Mouse (Mus musculus) kidney, postnatal 4 days (tissue): ENCODE measurements around the gene Ano10.
"Not testable (repeated sequence)": the region's sequence is repeated elsewhere in the genome, so short reads cannot be mapped to it uniquely, and the experiment has no call there.

Source experiments
- DNase-seq, 2 experiments: peaks; one replicate each; pipeline ENCODE4 v3.0.0; 2021; ENCODE audit warnings: mixed read lengths in 2 of 2

The Ano10 gene

DNA sequence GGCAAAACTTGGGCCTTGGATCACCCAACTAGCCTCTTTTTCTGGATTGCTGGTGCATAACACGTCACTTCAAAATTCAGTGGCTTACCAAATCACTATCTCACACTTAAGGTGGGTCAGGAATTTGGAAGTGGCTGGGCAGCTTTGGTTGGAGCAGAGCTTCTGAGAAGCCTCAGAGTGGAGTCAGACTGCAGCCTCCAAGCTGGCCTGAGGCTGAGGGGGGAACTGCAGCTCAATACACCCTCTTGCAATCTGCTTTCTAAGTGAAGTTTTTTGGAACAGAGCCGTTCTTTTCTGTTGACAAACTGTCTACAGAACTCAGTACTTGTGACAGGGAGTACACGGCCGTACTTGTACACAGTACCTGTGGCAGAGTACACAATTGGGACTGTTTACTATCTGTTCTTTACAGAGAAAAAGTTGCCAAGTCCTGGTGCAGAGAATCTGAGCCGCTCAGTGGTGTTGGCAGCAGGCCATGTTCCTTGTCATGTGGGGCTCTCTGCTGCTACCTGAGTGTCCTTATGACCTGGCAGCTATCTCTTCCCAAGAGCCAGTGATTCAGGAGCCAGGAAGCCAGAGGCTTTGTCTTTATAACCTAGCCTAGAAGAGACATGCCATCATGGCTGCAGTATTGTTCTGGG, 99.1 kb downstream of the Ano10 start:
- peak; percentile 34 to 44 for DNase-seq

DNA sequence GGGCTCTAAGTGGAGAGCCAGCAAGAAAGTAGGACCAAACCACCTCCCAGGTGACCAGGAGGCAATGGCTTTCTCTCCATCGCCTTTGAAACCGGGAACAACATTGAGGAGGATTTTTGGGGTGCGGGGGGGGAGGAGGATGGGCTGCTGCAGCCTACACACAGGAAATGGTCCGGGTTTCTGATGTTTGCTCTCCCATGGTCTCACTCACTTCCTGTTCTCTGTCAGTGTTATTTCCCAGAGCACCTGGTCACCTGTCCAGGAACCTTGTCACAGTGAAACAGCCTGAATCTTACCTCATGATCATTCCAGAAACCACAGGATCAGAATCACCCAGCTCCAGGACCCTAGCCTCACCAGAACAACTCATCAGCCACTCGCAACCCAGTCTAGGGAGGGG, 100.4 kb downstream of the Ano10 start:
- no peak for DNase-seq

DNA sequence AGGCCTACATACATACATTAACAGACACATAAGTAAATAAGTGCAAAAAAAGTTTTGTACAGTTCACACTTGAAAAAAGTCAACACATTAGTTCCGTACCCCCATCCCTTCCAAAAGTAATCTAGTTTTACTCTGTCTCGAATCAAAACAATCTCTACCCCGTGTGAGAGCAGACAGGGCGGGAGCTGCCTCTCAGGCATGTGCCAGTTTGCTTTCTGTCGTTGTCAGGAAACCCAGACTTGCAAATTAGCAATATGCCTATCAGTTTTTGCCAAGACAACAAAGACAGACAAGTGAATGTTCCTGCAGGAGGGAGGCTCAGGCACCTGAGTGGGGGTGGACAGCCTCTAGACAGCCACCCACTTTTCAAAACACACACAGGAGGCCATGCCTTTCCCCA, 100.9 kb downstream of the Ano10 start:
- no peak for DNase-seq

DNA sequence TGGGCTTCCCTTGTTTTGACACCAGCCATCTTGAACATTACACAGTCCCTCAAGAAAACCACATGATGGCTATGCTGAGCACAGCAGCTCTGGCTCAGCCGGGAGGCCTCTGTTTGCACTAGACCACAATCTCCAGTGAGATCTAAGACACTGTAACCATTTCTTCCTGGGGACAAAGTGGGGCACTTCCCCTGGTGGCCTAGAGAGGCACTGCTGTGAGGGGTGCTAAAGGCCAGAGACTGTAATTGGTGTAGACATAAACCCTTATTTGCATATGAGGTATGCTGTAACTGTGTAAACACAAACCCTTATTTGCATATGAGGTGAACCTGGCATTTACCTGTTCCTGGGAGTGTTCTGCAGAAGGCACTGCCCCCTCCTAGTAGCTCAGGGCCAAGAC, 105.5 kb downstream of the Ano10 start:
- peak in 1 of 2 experiments; percentile 57 for DNase-seq

DNA sequence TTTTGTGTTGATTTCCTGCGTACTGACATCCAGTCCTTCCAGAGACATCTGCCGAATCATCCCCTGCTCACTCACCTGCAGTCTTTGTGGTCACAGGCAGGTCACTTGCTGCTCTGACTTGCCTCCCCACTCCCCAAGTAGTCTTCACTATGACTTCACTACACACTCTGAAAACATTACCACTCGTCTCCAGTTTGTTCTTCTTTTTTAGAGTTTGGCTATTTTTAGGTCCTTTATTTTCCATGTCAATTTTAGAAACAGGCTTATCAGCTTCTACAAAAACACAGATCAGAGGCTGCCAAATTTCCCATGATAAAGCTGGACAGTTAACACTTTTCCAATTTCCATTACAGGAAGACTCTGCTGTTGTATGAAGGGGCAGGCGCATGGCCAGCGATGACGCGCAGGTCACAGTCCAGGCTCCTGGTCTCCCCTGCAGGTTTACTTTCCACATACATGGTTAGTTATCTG, 106.7 kb downstream of the Ano10 start:
- no peak for DNase-seq

DNA sequence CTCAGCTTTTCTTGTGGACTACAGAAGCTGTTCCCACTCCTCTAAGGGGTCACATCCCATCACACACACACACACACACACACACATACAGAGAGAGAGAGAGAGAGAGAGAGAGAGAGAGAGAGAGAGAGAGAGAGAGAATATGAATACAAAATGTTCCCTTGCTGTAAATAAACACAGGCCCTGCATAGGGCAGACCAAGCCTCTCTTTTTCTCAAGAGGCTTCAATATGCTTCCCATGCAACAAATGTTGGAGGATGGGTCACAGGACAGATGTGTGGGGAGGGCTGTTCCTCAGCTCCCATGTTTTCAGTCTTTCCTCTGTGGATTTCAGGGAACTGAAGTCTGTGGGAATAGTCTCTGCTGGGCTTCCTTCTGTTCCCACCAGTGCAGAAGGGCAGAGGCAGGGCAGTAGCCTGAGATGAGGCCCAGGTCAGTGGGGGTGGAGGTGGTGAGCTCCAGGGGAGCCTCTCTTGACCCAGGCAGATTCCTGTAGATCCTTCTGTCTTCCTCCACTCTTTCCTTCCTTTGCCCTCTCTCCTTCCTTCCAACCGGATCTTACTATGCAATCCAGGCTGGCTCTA, 107.5 kb downstream of the Ano10 start:
- no peak for DNase-seq

DNA sequence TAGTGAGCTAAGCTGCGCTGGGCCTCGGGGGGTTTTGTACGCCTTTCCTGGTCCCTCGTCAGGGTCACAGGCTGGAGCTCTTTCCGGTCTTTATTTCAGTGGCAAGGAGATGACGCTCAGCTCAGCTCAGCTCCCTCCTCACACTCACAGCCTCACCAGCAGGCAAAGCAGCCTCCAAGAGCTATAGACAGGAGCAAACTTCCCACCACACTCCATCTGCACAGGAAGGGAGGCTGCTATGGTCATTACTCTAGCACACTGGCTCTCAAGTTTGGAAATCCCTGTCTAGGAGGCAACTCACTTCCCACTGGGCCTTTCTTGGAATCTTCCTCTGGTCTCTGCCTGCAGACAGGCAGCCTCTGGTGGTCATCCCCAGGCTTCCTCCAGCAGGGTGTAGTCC, 108.3 kb downstream of the Ano10 start:
- no peak for DNase-seq

DNA sequence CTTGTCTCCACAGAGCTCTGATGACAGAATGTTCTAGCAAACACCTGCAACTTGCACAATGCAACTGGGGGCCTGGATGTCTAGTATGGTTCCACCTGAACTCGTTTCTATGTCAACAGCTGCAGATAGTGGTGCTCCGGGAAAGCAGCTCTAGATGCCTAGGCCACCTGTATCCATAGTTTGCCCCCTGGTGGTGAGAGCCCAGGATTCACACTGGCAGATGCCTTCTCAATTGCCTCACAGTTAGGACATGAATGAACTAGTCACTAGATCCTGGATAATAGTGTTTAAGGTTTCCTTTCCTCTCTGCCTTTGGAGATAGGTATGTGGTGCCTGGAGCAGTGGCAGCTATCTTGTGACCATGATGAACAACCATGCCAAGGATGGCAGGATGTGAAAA, 109.2 kb downstream of the Ano10 start:
- peak; percentile 87 to 90 for DNase-seq

DNA sequence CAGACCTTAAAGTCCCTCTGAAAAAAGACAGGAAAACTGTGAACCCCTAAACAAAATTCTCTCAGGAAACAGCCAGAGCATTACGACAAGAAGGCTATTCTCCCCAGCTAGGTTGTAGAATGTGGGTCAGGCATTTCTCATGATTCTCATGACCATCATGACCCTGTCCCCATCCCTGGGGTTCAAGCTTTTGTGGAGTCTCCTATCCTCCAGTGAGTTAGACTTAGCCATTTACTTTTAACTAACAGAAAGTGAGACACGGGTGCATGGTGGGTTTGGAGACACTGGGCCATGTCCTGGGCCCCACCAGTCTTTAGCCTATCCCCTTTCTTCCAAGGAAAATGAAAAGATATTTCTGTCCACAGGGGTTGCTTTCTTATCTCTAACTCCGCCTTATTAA, 109.9 kb downstream of the Ano10 start:
- no peak for DNase-seq

DNA sequence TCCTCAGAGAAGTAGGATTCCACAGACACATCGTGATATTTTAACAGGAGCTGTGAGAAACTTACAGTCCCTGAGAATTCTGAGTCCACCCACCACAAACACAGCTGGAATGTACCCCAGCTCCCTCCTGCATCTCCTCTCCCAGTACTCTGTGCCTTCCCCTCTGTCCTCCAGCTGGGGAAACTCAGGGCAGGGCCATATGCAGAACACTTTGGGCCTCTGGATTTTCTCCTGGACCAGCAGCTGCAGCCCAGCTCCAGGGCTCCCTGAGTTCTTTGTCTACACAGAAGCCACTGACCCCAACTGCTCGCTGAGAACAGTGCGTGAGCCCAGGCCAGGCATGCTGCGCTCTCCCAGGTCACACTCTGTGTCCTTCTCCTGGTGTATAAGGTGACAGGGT, 111.1 kb downstream of the Ano10 start:
- peak in 1 of 2 experiments; percentile 39 for DNase-seq

DNA sequence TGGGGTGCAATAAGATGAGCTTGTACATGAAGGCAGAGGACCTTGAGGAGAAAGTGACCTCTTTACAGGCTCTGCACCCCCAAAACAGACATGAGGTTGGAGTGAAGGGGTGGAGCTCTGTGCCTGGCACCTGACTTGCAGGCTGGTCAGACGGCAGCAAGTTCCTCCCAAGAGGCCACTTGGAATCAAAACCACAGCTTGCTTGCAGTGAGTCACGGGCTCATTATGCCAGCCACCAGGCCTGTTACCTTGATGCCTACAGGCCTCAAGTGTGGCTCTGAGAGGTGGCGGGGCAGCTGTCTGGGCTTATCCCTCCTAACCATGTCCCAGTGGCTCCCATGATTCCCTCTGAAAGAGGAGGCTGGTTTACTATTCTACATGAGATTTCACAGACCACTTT, 114.1 kb downstream of the Ano10 start:
- DNase-seq, result no peak

DNA sequence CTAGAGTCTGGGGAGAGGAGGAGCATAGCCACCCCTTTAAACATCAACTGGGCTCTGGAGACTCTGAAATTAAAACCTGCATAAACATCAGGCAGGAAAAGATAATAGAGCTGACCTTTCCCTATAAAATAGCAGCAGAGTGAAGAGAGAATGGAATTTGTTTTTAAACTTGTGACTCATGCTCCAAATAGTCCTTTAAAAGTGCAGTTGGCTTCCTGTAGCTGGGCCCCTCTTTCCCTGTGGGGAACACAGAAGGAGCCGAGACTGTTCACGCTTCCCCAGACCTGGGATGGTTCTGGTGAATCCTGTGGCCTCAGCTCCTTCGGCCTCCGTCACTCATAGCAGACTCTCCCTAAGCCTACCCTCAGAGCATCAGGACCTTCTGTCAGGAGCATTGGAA, 115.8 kb downstream of the Ano10 start:
- no peak for DNase-seq

DNA sequence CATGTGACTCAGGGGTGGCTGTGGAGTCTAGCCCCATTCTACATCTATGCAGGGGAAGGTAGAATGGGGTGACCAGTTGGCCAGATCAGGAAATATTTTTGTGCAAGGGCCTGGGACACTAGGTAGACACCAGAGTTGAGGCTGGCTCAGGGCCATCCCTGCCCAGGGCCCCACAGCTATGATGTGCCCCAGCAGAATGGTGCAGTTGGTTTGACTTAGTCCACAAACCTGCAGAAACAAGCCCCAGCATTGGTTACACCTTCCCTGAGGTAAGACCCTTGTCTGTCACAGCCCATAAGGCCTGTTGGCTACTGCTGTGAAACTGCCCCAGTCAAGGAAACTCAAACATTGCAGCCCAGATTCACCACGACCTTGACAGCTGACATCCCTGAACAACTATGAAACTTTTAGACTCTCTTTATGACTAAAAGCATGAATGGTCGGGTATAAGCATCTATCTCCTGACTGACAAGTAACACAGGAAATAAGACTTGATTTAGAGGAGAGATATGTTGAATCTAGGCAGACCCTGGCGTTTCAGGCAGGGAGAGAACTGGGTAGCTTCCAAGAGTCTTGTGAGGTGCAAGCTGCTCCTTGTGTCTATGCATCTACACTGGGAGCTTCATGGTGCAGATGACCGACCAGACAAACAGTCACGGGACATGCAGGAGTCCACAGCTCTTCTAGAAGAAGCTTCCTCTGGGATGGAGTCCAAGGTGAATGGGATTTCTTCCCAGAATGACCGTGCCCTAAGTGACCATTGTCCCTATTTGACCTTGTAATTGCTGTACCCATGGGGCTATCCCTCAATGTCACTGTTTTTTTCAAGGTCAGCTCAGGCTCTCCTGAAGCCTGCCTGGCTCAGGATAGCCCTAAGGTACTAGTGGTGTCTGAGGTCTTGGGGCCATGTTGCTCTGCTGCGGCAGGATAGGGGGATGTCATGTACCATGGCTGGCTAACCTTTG, 116.7 kb downstream of the Ano10 start:
- no peak for DNase-seq

DNA sequence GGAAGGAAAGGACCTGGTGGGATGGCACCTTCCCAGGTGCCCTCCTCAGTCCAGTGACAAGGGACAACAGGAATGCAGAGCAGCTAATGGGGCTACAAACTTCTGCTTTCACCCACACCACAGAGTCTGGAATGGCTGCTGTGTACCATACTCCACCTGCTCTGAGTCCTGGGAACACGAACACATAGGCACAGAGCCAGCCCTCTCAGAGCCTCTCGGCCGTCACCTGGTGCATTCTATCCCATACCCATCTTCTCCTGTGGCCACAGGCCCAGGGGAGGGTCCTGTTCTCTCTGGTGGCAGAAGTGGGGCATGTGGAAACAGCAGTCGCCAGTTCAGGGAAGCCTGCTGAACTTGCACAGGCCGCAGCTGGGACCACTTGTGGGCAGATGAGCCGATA, 119.5 kb downstream of the Ano10 start:
- DNase-seq, result no peak

DNA sequence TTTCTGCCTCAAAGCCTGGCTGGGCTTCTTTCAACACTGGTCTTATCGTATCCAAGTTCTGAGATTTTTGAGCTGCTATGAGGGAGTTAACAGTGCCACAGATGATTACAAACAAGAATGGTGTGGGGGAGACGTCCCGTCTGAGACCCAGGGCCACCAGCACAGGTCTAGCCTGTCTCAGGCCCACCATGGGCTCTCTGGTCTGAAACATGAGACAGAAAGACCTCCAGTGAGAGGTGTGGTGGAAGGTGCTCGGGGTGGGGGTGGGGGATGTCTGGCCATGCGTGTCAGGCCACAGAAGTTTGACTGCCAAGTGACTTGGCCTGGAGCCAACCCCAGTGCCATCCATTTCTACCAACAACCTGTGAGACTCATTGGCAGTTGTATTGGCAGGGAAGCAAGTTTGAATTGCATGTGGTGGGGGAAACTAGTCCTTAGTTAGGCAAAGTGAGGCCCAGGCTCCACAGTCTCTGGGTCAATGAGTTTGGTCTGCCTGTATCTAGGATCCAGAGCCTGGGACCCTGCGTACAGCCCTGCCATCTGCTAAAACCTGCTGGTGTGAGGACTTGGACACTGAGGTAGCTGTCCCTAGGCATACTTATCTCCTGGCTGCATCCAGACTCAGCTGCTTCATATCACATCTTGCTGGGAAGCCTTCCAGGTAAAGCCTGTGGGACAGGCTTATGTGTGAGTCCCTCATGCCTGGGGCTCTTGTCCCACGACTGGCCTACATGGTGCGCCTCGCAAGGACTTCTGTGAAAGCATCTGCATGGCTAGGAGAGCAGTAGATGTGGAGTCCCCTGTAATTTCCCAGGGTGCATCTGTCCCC, 120.6 kb downstream of the Ano10 start:
- DNase-seq, result peak; percentile 62 to 75

DNA sequence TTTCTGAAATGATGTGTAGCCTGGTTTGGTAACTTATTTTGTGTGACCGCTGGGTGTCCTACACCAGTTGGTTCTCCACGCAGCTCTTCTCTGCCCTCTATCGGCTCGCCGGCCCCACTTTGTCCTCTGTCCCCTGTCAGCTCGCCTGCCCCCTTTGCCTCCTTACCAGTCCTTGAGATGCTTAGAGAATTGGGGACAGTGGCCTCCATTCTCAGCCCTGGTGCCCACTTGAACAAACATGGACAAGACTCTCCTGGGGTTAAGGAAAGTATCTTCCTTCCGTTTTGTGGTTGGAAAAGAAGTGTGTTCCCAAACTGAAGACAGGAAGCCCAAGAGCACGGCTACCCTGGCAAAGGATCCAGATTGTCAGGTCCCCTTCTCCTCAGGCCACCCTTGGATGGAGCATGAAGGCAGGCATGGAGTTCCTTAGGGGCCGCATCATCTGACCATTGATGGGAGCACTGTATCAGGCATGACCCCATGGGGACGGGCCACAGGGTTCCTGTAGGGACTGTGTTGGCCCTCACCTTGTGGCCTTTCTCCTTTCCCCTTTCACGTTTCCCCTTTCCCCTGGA, 121.5 kb downstream of the Ano10 start:
- no peak for DNase-seq

DNA sequence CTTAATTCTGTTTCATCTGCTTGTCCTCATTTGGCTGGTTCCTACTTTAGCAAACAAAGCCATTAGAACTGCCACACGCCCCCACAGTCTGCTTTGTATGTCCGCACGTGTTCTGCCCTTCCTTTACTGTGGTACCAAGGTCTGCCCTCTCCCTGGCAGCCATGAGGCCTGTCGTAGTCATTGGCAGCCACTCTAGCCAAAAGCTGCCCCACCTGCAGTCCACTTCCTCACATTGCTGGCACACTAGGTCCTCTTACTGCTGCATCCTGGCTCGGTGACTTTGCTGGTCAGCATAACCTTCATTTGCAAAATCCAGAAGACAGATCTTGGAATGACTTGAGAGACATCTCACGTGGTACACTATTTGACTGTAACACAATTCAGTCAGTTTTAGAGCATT, 124.3 kb downstream of the Ano10 start:
- DNase-seq, result no peak

DNA sequence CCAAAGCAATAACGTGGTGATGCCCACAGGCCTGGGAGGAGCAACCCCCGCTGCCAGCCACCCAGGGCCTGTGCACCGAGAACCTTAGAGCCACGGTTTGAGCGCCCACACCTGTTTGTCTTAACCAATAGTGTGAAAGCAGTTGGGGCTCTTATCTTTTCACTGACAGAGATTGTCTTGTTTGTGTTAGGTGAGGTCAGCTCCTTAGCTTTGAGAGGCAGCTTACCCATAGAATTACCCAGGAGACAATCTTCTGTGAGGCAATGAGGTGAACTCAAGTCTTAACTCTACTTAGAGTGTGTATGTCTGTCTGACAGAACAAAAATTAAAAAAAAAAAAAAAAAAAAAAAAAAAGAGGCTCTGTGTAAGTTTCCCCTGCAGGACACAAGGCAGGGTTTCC, 126.5 kb downstream of the Ano10 start:
- DNase-seq, result not testable (repeated sequence)

DNA sequence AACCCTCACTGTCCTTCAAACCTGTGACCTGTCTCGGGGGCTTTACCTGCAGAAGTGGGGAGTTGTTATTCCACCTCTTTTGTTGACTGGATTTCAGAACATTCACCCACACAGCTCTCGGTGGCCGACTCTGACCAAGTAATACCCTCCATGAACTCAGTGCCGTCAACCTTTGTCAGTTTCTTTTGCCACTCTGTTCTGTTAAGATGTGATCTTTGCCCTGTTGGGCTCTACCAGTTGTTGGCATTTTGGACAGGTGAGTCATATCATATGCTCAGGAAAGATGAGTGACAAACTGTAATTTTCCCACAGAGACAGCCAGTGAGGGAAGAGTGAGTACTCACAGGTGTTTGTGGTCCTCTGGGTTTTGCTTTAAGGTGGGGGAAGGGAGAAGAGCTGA, 129.7 kb downstream of the Ano10 start:
- no peak for DNase-seq

DNA sequence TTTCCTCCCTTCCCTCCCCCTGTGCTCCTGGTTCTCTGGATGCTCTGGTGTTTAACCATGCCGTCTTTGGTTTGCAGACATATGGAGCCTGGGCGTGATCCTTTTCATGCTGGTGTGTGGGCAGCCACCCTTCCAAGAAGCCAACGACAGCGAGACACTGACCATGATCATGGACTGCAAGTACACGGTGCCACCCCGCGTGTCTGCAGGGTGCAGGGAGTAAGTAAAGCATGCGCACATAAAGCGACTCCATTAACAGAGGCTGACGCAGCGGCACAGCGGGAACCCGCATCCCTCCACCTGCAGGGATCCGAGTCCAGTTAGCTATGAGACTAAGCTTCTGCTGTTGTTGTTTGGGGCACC, 137.2 kb downstream of the Ano10 start:
- no peak for DNase-seq

DNA sequence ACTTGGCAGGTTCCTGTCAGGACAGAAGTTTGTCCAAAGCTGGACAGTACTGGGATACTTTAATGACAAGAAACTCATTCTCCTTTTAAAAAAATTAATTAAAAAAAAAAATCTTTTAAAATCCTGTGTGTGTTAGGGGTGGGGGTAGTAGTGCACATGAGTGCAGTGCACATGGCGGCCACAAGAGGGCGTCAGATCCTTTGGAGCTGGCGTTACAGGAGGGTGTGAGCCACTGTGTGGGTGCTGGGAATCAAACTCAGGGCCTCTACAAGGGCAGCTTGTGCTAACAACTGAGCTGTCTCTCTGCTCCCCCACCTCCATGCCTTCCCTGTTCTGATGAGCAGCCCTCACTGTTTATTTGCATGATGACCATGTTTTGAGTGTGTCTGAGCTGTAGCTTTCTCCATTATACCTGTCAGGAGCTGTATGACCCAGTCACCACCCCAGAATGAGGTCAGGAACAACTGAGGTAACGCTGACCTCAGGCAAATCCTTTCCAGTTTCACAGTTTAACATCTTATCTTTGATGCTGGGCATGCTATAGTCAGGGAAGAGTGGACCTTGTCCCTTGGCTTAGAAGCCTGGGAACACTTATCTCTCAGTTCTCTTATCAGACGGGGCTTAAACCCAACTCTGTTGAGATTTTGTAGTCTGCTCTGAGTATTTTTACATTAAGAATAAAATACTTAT, 137.7 kb downstream of the Ano10 start:
- no peak for DNase-seq

DNA sequence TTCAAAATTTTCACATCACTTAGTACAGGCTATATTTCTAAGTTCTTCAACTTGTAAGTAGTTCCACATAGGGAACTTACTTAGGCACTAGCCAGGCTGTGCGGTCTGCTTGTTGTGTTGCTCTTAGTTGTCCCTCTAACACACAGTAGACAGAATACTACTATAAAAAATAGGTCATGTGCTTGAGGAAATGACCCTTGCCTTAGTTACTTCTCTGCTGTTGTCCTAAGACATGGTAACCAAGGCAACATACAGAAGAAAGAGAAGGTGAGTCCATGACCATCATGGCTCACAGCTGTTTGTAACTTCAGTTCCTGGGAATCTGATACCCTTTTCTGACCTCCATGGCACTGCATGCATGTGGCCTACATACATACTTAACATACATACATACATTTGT, 139.0 kb downstream of the Ano10 start:
- no peak for DNase-seq
